Comparison of ENCODE assay signal across 26 mouse cellular contexts in the genomic region with DNA sequence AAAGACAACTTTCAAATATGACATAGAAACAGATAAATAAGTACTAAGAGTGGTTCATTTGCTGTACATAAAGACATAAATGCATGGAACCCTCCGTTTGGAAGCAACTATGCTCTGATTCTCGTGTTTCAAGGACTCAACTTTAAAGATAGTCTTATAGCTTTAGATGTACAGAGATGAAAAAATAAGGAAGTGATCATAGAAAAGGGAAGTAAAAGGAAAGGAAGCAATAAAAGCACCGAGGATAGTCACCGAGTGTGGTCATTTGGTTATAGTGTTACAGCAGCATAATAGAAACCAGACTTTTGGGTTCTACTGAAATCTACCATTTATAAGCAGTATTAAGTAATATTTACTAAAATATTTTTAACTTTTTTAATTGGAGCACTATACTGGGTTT. TPM values are rescaled to one million over a fixed set of nuclear protein-coding genes. Genes with fewer than 3 reads are reported as not detected.
DNase-seq lines count a peak whose midpoint lies in the region; ATAC-seq and TF ChIP-seq lines count a peak whose summit lies in the region.
"Had no signal": no experiment of that assay in that cellular context is flagged by ENCODE, and none has a peak within 500 bp of the region (broad histone marks: within the 10 kb centered on the region; RNA-seq: fewer than 3 reads in every experiment).

No protein-coding gene starts in this region.

- H3K27me3 ChIP-seq in lung, postnatal 0 days (replicated peaks; ENCODE audit: insufficient read depth, low read length), result no peaks in the 10 kb centered on the region
- no peaks in the 10 kb centered on the region for H3K27me3 ChIP-seq in splenic B cell, adult 2 months (ENCODE audit: control insufficient read depth, insufficient read depth, low read length, poor library complexity, severe bottlenecking)
- H3K27me3 ChIP-seq: embryonic facial prominence, embryonic 15.5 days; heart, embryonic 15.5 days; hindbrain, embryonic 15.5 days had no signal

- H3K27ac ChIP-seq in lung, postnatal 0 days (ENCODE audit: low read length), result no peak overlapping the region
- H3K27ac ChIP-seq: embryonic facial prominence, embryonic 15.5 days; forebrain, embryonic 10.5 days; gastrocnemius, adult 2 months; heart, adult 2 months; heart, embryonic 15.5 days; hindbrain, embryonic 15.5 days had no signal

- TF ChIP-seq CTCF in lung, postnatal 0 days (IDR thresholded peaks at IDR 0.05), result no peak

- DNase-seq in lung, postnatal 0 days (ENCODE audit: low spot score), result peak; percentile 26
- no peak for DNase-seq in lung, adult 18-20 months
- peak; percentile 81 for DNase-seq in MEL-GATA-1-ER (ENCODE audit: extremely low read depth, low read depth)
- DNase-seq in splenic B cell, adult 2 months (ENCODE audit: low read depth, low spot score), result peak; percentile 79
- no peak for DNase-seq in layer of hippocampus, adult 9-10 months (ENCODE audit: low spot score)
- no peak for DNase-seq in cerebellum, adult 18-20 months
- no peak for DNase-seq in spleen, adult 12 weeks (ENCODE audit: low spot score)
- DNase-seq: adrenal gland, adult 8-10 months; cerebellum, adult 11 months; cerebellum, adult 9-10 months; cerebellum, postnatal 36 days; embryo, embryonic 11 days; gastrocnemius, adult 2 months; heart, adult 2 months; heart, postnatal 14 days had no signal

- no peaks in the 10 kb centered on the region for H3K4me1 ChIP-seq in lung, postnatal 0 days (ENCODE audit: insufficient read depth, low read depth, low read length)
- H3K4me1 ChIP-seq: embryonic facial prominence, embryonic 15.5 days; forebrain, embryonic 10.5 days; heart, embryonic 15.5 days; hindbrain, embryonic 15.5 days had no signal

- H3K9me3 ChIP-seq in lung, postnatal 0 days (ENCODE audit: low read length), result no peaks in the 10 kb centered on the region
- H3K9me3 ChIP-seq: embryonic facial prominence, embryonic 15.5 days; forebrain, embryonic 10.5 days; heart, embryonic 15.5 days; hindbrain, embryonic 15.5 days had no signal

- TF ChIP-seq EP300 in lung, postnatal 0 days (IDR thresholded peaks at IDR 0.05), result no peak

- 60% methylated on average over 4 of the region's 4 CpGs for WGBS in lung, postnatal 0 days

- H3K4me2 ChIP-seq in lung, postnatal 0 days (replicated peaks; ENCODE audit: low read depth, low read length), result no peak overlapping the region
- H3K4me2 ChIP-seq: embryonic facial prominence, embryonic 15.5 days; heart, embryonic 11.5 days; heart, embryonic 15.5 days; hindbrain, embryonic 15.5 days had no signal

- no peaks in the 10 kb centered on the region for H3K36me3 ChIP-seq in lung, postnatal 0 days (ENCODE audit: insufficient read depth, low read length)
- H3K36me3 ChIP-seq in splenic B cell, adult 2 months (ENCODE audit: control insufficient read depth, insufficient read depth, low read length, poor library complexity, severe bottlenecking), result no peaks in the 10 kb centered on the region
- H3K36me3 ChIP-seq: embryonic facial prominence, embryonic 15.5 days; forebrain, embryonic 10.5 days; heart, embryonic 15.5 days; hindbrain, embryonic 15.5 days had no signal

- no peak overlapping the region for H3K4me3 ChIP-seq in lung, postnatal 0 days (ENCODE audit: low read depth, low read length)
- H3K4me3 ChIP-seq: embryonic facial prominence, embryonic 15.5 days; erythroblast, embryonic 14.5 days; forebrain, embryonic 10.5 days; gastrocnemius, adult 2 months; heart, adult 2 months; heart, embryonic 15.5 days; hindbrain, embryonic 15.5 days had no signal

- no peak for ATAC-seq in lung, postnatal 0 days
- ATAC-seq in megakaryocyte, adult 5-6 weeks (ENCODE audit: poor library complexity, severe bottlenecking), result peak; percentile 71
- ATAC-seq: forebrain, embryonic 14.5 days; intestine, embryonic 16.5 days had no signal

- no peak overlapping the region for H3K9ac ChIP-seq in lung, postnatal 0 days (replicated peaks; ENCODE audit: low read depth)
- H3K9ac ChIP-seq: embryonic facial prominence, embryonic 15.5 days; heart, embryonic 15.5 days; hindbrain, embryonic 15.5 days had no signal

RNA-seq across cellular contexts. Expression of gene Tespa1, which starts 4.0 kb away (rescaled TPM):
- polyA plus RNA-seq in lung, postnatal 0 days (2015; fragmentation: Nextera tagmentation; extraction: Ambion mirVana), result 0.35 and 0.68 TPM in 2 replicates
- total RNA-seq in megakaryocyte, adult 5-6 weeks (2015), result 8.2 and 18.6 TPM in 2 replicates
- total RNA-seq in megakaryocyte, adult 5-6 weeks (2017), result 15.5 and 32.0 TPM in 2 replicates
- polyA plus RNA-seq: brain, embryonic 14.5 days; forebrain, embryonic 14.5 days had no signal

RNA-seq across cellular contexts. Expression of gene Neurod4, which starts 38.7 kb away (rescaled TPM):
- polyA plus RNA-seq in lung, postnatal 0 days (2015; fragmentation: Nextera tagmentation; extraction: Ambion mirVana), result not detected in 2 replicates
- not detected in 2 replicates for total RNA-seq in megakaryocyte, adult 5-6 weeks (2015)
- total RNA-seq in megakaryocyte, adult 5-6 weeks (2017), result not detected in 2 replicates
- total RNA-seq: gastrocnemius, adult 2 months; gastrocnemius, postnatal 4 days; heart, adult 2 months; heart, postnatal 14 days had no signal
- polyA plus RNA-seq: erythroblast, embryonic 14.5 days; heart, adult 2 months; heart, embryonic 11.5 days; heart, embryonic 15.5 days; intestine, embryonic 16.5 days had no signal

Comparison
In these comparisons a context has a peak if more than half of its experiments do, and no peak if none do; other contexts are left out.
1. DNase-seq: peak in lung, postnatal 0 days (single experiment), MEL-GATA-1-ER (single experiment) and splenic B cell, adult 2 months (single experiment); none in lung, adult 18-20 months (0 of 2), layer of hippocampus, adult 9-10 months (single experiment), cerebellum, adult 18-20 months (0 of 2) and spleen, adult 12 weeks (single experiment).